Mouse (Mus musculus): ENCODE results near the gene Acap2.

The Acap2 gene

DNA sequence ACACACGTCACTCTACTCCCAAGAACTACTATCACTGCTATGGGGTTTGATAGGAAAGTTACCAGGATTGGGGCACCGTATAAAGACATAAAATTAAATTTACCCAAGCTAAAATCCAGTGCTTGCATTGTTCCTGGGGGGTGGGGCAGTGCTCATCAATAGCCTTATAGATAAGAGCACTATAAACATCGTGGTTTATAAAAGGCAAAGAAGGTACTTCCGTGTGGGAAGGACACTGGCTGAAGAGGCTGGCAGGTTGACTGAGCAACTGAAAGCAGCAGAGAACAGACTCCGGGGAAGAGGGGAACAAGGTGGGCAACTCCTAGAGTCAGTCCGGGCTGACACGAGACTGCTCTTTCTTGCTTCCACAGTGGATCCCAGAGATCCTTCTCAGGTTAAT lies 33.1 kb downstream of the Acap2 start:
- DNase-seq (ENCODE audit: low spot score), result no peak

DNA sequence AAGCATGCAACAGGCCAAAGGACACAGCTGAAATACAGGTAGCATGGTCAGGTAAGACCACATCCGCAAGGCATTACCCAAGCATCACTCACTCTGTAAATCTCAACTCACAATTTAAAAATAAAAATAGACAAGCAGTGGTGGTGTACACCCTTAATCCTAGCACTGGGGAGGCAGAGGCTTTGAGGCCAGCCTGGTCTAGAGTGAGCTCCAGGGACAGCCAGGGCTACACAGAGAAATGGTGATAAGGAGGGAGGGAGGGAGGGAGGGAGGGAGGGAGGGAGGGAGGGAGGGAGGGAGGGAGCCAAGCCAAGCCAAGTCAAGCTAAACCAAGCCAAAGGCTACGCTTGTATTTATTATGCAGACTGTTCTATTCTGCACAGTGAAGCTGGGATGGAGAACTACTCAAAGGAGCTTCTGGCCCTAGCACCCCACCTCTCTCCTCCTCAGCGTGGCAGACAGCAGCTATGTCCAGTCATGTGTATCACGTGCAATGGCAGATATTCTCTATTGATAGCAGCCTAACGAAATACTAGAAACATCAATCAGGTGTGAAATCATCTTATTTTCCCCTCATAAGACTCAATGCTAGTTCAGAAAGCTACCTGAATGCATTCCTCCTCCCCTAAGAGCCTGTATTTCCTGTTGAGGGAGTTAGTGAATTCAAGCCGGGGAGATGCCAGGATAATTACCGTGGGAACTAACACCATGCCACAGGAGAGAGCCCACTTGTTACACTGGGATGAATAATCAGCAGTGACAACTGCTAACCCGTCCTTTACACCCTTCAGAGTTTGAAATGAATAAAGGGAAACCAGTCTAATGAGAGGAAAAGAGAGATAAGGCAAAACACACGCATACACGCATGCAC lies 33.8 kb downstream of the Acap2 start:
- DNase-seq (ENCODE audit: low spot score), result no peak

DNA sequence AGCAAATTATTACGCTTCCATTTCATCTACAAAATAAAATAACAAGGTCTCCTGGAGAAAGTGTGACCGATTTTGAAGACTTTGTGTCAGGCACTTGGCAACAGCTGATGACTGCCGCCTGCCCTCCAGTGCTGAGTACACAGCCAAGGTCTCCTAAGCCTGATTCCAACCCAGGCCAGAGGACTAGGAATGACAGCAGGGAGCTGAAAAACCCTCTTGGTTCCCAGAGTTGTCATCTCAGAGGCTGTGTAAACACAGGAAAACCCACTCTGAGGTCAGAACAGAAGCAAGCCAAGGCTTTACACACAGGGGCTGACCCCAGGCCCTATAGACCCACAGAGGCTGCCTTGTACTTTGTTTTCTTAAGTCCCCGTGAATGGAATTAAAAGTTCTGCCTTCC lies 35.1 kb downstream of the Acap2 start:
- no peak for DNase-seq (ENCODE audit: low spot score)

DNA sequence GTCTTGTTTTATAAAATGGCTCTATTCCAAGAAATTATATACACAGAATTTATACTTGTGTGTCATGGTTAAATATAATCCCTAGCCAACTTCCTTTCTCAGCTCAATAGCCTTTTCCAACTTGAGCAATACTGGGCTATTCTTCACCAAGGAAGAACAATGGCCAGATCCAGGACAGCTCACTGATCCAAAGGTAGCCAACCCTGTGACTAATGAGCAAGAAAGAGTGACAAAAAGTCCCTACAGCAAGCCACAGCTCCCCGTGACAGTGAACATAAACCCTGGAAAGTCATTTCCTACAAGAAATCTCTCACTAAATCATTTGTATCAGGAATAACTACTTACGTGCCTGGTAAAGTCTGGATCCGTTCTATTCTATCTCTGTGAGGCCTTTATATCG lies 35.6 kb downstream of the Acap2 start:
- DNase-seq (ENCODE audit: low spot score), result no peak

DNA sequence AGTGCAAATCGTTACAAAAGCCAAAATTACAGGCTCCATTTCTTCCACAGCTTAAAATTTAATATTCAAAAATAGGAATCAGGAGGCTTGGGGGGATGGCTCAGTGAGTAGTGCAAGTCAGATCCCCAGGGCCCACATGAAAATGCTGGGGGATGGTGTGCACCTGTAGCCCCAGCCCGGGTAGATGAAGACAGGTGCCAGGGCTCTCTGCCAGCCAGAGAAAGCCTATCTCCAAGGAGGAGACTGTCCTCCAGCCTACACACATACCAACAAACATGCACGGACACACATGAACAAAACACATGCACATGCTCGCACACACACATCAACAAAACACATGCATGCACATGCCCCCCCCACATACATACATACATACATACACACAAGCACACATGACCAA lies 36.9 kb downstream of the Acap2 start:
- DNase-seq (ENCODE audit: low spot score), result no peak

DNA sequence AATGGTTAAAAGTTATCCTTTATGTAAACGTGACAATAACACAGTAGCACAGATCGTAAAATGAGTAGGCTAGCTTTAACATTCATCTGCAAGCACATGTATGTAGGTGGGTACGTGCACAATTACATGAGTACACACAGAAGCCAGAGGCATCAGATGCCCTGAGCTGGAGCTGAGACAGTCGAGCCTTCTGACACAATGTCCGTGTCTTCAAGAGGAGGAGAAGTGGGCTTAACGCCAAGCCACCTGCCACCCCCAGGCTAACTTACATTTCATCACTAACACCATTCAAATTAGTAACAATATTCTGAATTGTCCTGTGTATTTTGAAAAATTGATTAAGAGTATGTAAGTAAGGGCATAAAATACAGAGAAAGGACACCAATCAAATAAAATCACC lies 40.6 kb downstream of the Acap2 start:
- DNase-seq (ENCODE audit: low spot score), result no peak

DNA sequence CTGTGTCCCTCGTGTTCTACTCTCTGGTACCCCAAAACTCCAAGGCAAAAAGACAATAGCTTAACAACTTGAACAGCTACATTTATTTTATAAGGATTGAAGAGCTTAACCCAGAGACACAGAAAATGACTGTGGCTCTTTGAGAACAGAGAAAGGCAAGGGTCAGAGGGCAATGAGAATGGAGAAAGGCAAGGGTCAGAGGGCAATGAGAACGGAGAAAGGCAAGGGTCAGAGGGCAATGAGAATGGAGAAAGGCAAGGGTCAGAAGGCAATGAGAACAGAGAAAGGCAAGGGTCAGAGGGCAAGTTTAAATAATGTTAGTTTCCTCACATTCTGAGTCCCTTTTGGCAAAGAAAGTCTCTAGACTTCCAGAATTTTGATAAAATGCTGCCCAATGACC lies 41.6 kb downstream of the Acap2 start:
- no peak for DNase-seq (ENCODE audit: low spot score)

DNA sequence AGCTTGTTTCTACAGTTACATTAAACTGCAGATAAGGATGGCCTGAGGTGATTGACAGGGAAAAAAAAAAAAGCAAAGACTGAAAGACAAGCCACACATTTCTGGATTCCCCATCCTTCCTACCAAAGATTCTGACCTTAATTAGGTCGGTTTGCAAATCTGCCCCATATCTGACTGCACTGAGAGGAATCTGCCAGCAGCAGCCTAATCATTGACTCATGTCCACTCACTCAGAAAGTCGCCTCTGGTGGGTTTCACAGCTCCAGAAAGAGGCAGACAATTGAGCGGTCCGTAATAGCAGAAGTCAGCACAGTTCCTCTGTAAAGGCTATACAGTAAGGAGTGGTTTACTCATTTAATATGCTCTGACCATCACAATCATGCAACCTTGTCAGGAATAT lies 51.2 kb downstream of the Acap2 start:
- no peak for DNase-seq (ENCODE audit: low spot score)

DNA sequence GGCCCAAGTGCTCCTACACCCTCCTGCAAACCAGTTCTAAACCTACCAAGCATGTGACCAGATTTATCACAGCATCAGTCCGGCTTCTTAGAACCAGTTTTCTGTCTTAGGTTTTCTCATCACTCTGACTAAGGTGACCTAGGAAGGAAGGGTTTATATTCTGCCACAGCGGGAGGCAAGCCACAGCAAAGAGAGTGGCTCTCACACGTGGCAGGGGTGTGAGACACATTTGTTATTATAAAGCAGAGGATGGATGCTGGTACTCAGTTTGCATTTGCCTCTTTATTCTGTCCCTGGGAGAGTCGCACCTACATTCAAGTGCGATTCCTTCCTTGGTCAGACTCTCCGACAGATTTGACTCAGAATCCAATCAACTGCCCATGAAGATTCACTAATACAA lies 52.2 kb downstream of the Acap2 start:
- DNase-seq (ENCODE audit: low spot score), result no peak

DNA sequence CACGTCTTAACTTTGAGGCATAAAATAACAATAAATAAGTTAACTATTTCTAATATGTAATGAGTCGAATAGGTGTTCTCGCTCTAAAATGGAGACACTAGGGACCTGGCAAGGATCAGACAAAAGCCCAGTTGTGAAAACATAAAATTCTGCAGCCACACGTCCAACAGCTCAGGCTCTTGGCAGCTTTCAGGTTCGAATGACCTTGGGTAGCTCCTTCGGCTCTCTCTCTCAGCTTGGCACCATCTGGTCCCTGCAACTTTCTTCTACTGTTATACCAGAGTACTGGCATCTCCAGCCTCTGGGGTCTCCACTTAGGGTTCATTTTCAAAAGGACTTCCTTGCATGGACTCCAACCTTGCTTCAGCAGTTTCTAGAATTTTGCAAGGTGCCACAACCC lies 53.3 kb downstream of the Acap2 start:
- DNase-seq (ENCODE audit: low spot score), result no peak

DNA sequence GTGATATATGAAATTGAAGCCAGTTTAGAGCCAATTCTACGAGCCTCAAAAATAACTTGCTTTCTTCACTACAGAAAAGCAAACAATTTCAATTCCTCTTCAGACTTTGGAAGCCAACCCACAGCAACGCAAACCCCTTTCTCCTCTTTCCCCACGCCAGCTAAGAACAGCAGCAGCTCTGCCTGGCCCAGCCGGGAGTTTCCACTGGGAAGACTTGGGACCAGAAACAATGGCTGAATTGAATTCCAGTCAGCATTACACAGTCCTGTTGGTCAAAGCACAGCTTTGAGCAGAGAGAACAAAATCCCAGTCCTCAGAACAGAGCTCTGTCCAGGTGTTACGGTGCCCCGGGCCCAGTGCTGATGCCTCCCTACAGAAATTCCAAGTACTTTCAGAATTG lies 59.1 kb downstream of the Acap2 start:
- no peak for DNase-seq (ENCODE audit: low spot score)

DNA sequence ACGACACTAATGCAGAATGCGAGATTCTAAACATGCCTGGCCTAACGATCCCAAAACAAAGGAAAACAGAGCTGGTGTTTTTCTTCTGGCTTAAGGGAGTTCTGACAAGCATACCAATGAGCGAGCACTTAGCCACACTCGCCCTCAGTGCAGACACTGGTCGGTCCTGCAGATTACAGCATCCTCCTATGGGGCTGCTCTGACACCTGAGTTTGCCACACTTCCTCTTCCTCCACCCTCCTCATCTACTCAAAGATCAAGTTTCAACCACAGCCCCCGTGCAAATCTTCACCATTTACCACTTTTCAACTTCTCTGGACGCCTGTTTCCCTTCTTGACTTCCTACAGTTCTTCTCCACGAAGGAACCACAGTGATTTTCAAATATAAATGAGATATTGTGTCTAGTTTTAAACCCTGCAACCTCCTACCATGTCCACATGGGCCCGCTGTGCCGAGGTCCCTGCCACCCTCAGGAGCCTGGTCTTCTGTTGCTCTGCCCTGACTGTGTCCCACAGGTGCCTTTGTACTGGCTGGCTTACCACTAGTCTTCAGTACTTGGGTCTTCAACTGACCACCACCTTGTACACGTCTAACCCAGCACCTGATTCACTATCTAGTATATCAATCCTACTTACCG lies 64.3 kb downstream of the Acap2 start:
- DNase-seq (ENCODE audit: low spot score), result no peak

DNA sequence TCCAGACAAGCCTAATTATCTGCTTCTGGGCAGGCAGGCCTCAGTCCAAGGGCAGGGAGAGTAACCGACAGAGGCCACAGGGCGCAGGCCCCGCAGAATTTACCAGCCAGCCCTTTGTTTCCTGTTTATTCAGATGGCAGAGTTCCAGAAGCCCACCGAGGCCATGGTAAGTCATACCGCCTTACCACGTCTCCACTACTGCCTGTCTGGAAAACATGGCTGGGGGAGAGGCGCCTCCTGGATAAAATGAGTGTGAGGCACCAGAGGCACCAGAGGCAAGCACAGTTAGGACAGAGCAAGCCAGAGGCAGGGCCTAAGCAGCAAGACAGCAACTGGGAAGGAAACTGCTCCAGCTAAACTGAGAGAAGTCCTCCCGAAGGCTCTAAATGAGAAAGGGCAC lies 65.5 kb downstream of the Acap2 start:
- DNase-seq (ENCODE audit: low spot score), result no peak

DNA sequence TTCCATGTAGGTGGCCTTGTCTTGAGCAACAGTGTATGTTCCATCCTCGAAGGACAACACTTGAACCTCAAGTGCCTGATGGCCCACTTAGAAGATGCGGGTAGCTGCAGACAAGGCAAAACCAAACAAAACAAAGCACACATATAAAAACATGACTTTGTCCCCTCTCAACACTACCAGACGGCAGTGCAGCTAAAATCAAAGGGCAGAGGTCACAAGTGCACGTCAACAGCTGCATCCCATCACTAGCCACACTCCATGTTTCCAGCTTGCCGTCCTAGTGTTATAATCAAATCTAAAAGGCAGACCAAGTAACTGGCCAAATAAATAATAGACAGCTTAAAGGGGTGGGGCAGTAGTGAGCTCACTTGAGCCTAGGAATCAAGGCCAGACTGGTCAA lies 69.5 kb downstream of the Acap2 start:
- no peak for DNase-seq (ENCODE audit: low spot score)

DNA sequence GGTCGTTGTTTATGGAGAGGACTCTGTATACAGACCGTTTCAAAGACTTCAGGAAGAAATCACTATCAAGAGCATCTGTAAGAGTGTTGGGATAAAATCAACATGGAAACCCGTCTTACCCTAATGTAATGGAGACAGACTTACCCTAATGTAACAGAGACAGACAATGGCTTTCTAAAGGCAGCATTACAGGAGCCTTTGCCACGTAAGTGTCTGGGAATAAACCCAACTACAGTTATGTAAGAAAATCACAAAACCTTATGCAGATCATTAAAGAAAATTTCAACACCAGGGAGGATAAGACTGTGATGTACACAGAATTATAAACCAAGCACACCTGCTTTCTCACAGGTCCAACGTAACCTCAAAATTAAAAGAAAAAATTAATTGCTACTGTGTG lies 72.9 kb downstream of the Acap2 start:
- DNase-seq (ENCODE audit: low spot score), result no peak

DNA sequence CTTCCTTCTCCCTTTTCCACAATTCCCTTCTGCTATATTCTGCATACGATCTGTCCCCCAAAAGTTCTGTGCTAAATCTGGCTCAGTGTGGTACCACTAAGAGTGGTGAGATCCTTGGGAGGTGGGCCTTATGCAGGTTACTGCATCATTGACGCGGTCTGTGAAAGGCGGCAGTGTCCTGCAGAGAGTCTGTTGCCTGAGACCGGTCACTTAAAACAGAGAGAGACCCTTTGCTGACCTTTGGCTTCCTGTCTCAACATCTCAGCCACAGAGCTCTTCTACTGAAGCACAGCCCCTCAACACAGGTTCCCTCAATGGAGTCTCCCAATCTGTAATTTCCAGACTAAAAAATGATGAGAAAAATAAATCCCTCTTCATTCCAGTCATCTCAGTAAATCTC lies 76.1 kb downstream of the Acap2 start:
- DNase-seq (ENCODE audit: low spot score), result no peak

DNA sequence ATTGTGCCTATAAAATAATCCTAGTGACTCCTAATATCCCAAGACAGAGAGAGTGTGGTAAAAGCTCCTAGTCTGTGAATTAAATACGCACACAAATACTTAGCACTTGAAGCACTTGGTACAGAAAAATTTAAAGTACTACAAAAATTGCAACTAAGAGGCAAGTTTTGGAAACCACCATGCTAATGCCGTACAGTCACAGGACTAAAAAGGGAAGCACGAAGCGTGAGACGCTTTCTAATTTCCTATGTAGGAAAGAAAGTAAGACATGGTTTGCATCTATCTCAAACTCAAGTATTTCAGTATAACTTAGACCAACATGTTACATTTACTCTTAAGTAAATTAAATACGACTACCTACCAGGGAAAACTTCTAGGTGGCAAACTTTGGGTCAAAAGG lies 79.4 kb downstream of the Acap2 start:
- no peak for DNase-seq (ENCODE audit: low spot score)

DNA sequence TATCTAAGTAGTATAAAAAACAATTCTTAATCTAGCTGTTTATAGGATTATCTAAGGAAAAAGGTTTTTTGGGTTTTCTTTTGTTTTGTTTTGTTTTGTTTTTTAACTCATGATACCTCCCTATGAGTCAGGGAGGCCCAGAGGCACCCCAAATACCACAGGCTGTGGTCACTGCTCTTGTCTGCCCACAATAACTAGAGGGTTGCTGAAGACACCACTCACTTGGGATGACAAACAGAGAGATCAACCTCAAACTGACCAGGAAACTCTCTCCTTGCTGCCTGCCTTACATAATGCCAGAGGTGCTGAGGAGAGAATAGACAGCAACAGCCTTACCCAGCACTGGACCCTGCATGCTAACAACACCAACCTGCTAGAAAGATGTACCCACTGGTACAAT lies 87.4 kb downstream of the Acap2 start:
- DNase-seq (ENCODE audit: low spot score), result no peak

DNA sequence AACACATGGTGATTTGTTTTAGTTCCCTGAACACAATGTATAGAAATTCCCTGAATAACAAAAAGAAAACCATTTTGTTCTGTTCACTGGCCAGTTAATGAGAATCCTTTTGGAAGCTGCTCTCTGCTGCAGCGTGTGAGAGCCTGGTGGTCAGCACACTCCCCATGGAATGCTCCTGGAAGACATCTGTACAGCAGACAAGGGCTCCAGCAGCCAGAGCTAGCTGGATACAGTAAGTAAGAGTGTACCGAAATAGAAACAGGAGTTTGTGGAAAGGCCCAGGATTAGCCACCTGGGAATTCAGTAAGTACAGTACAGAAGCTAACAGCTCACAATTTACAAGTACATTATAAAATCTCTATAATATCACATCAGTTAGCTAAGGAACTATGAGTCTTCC lies 99.7 kb downstream of the Acap2 start:
- no peak for DNase-seq (ENCODE audit: low spot score)

DNA sequence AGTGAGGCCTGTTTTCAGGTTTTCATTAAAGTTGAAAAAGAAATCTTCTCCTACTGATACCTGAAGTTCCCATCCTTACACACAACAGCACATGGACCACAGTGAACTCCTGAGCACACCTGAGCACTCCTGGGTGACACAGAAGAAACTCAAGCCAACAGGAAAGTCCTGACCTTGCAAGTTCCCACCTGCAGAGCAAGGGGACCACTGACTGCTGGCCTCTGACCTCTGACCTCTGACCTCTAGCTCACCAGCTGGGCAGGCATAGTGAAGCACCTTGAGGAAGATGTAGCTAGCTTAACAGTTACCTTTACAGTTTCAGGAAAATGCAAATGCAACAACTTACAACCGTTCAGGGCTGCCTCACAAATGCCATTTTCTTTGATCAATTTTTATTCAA lies 101.1 kb downstream of the Acap2 start:
- DNase-seq (ENCODE audit: low spot score), result no peak

DNA sequence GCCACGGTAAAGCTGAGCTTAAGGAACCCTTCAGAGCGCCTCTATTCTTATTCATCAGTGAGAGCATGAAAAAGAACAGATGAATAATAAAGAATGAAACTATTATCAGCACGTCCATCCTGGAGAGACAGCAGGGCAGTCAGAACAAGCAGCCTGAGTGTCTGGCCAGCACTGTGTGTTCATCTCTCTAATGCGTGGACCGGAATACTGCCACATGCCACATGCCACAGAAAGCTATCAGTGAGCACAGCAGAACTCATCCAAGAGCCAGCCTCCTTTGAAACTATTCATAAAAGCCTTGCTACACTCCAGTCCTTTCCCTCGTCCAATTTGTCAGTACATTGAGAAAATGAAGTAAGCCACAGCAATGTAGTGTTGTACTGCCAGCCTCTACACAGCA lies 107.0 kb downstream of the Acap2 start:
- DNase-seq (ENCODE audit: low spot score), result no peak

DNA sequence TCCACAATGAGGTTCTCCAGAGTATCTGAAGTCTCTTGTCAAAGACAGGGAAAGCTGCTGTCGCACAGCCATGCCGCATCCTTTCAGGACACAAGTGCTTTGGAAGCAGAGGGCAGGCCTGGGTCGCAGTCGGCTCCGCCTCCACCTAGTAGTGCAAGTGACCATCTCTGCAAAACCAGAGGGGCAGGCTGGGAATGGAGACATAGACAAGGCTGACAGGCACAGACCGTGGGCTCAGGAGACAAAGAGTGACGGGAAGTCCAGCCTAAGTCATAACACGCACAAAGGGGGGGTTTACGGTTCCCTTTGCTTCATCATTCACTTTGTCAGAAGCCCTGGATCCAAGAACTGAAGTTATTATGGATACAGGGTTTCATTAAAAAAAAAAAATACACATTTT lies 107.9 kb downstream of the Acap2 start:
- DNase-seq (ENCODE audit: low spot score), result no peak

DNA sequence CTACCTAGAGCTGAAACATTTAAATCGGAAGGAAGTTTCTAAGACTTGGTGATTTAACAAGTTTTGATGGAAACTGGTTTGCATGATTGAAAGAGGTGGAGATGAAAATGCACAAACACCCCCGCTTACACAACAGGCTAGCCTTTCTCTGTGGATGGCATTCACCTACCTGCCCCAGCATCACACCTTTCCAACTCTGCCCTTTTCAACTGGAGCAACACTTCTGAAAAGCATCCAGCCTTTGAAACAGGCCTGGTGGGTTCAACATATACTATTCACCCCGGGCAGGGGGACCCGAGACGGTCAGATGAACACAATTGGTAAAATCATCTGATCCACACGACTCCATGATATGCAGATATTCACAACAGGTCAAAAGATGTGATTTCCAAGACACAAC lies 119.2 kb downstream of the Acap2 start:
- no peak for DNase-seq (ENCODE audit: low spot score)

DNA sequence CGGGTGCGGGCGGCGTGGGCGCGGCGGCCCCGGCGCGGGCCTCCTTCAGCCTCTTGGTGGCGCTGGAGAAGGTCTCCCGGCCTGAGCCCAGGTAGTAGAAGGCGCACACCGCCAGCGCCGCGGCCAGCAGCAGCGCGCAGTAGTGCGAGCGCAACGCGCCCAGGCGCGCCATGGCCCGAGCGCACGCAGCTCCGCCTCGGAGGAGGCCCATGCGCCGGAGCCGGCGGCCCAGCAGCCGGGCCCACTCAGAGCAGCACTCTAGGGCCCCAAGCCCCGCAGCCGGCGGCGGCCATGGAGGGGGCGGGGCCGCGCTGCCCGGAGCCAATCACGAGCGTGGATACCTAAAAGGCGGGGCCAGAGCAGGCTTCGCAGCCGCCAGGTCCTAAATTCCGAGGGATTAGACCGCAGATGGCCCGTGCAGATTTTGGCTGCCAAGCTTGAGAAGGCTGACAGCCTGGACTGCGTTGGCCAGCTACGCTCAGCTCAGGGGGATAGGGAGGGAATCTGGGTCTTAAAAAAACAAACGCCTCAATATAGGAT lies 119.8 kb downstream of the Acap2 start, which contains the start of gene Xxylt1:
Gene Xxylt1 (minus strand): TSS at position 308 of the 540 bp plus-strand sequence.
- DNase-seq (ENCODE audit: low spot score), result peak; percentile 83
